Mouse (Mus musculus) layer of hippocampus, adult 8-10 months (tissue): ENCODE measurements around the gene Ltbp1. TPM values are rescaled to one million over a fixed set of nuclear protein-coding genes. Genes with fewer than 3 reads are reported as not detected.
A peak's percentile ranks its signal among the peaks of the same experiment; 100 is the strongest.

Experiments used
- DNase-seq, 2 experiments: peaks; one replicate each; pipeline ENCODE4 v3.0.0; 2022; ENCODE audit warnings: low spot score in 2 of 2
- total RNA-seq, 4 experiments: library from RNA; stranded (reverse); gene quantifications; 2 replicates each; pipeline ENCODE4 v1.2.4; 2022

Ltbp1 gene
- total RNA-seq, 4 experiments from 2014 or later = 5.7 to 9.0 (median 7.4) TPM

GRCm38 (mm10) chr17:75284876-75285708, 279.7 kb downstream of the Ltbp1 start:
- no peak for DNase-seq

- no peak for DNase-seq
Measured at GRCm38 (mm10) chr17:75292986-75293385, 287.6 kb downstream of the Ltbp1 start.

- no peak for DNase-seq
Measured at GRCm38 (mm10) chr17:75293725-75294124, 288.4 kb downstream of the Ltbp1 start.

- no peak for DNase-seq
Measured at GRCm38 (mm10) chr17:75300908-75301307, 295.5 kb downstream of the Ltbp1 start.

GRCm38 (mm10) chr17:75304807-75305420, 299.5 kb downstream of the Ltbp1 start:
- DNase-seq = no peak

- no peak for DNase-seq
Measured at GRCm38 (mm10) chr17:75305714-75306113, 300.3 kb downstream of the Ltbp1 start.

GRCm38 (mm10) chr17:75307070-75308011, 302.0 kb downstream of the Ltbp1 start:
- peak in 1 of 2 experiments; percentile 7 for DNase-seq

- DNase-seq = no peak
Measured at GRCm38 (mm10) chr17:75317106-75317505, 311.7 kb downstream of the Ltbp1 start.

- no peak for DNase-seq
Measured at GRCm38 (mm10) chr17:75323229-75323628, 317.9 kb downstream of the Ltbp1 start.

GRCm38 (mm10) chr17:75323766-75324165, 318.4 kb downstream of the Ltbp1 start:
- no peak for DNase-seq

- DNase-seq = no peak
Measured at GRCm38 (mm10) chr17:75328102-75328639, 322.8 kb downstream of the Ltbp1 start.

GRCm38 (mm10) chr17:75330366-75330765, 325.0 kb downstream of the Ltbp1 start:
- DNase-seq = no peak

GRCm38 (mm10) chr17:75331421-75331951, 326.1 kb downstream of the Ltbp1 start:
- DNase-seq = no peak

- no peak for DNase-seq
Measured at GRCm38 (mm10) chr17:75332289-75332688, 326.9 kb downstream of the Ltbp1 start.

- no peak for DNase-seq
Measured at GRCm38 (mm10) chr17:75333011-75333410, 327.6 kb downstream of the Ltbp1 start.

- DNase-seq = no peak
Measured at GRCm38 (mm10) chr17:75333759-75334158, 328.4 kb downstream of the Ltbp1 start.

GRCm38 (mm10) chr17:75335649-75336048, 330.3 kb downstream of the Ltbp1 start:
- no peak for DNase-seq

GRCm38 (mm10) chr17:75341227-75341626, 335.9 kb downstream of the Ltbp1 start:
- no peak for DNase-seq

- DNase-seq = no peak
Measured at GRCm38 (mm10) chr17:75345116-75345515, 339.7 kb downstream of the Ltbp1 start.

- DNase-seq = no peak
Measured at GRCm38 (mm10) chr17:75347414-75347813, 342.0 kb downstream of the Ltbp1 start.

- DNase-seq = peak; percentile 53 to 56
Measured at GRCm38 (mm10) chr17:75349109-75349508, 343.7 kb downstream of the Ltbp1 start.
